12 mouse cellular contexts compared by ENCODE assay signal in genomic region chr10:115248041-115248440, GRCm38 (mm10). TPM values are rescaled to one million over a fixed set of nuclear protein-coding genes. Genes with fewer than 3 reads are reported as not detected.
A peak's percentile ranks its signal among the peaks of the same experiment; 100 is the strongest.
DNase-seq lines count a peak whose midpoint lies in the region; ATAC-seq lines count a peak whose summit lies in the region.
"Had no signal": no experiment of that assay in that cellular context is flagged by ENCODE, and none has a peak within 500 bp of the region (broad histone marks: within the 10 kb centered on the region; RNA-seq: fewer than 3 reads in every experiment).

No protein-coding gene starts in this region.

- H3K4me3 ChIP-seq in forebrain, embryonic 10.5 days, result no peak overlapping the region
- H3K4me3 ChIP-seq in forebrain, embryonic 13.5 days, result no peak overlapping the region
- H3K4me3 ChIP-seq: midbrain, embryonic 12.5 days had no signal

- no peak overlapping the region for H3K27ac ChIP-seq in forebrain, embryonic 10.5 days
- no peak overlapping the region for H3K27ac ChIP-seq in forebrain, embryonic 13.5 days
- H3K27ac ChIP-seq: midbrain, embryonic 12.5 days had no signal

- H3K9me3 ChIP-seq in forebrain, embryonic 10.5 days, result no peaks in the 10 kb centered on the region
- no peaks in the 10 kb centered on the region for H3K9me3 ChIP-seq in forebrain, embryonic 13.5 days (replicated peaks)
- H3K9me3 ChIP-seq: midbrain, embryonic 12.5 days had no signal

- no peak overlapping the region for H3K9ac ChIP-seq in forebrain, embryonic 13.5 days
- H3K9ac ChIP-seq: midbrain, embryonic 12.5 days had no signal

- peak; percentile 23 for DNase-seq in cerebellum, adult 11-12 months
- DNase-seq in cerebellum, postnatal 4 days (ENCODE audit: low spot score in 2 of 2), result no peak
- DNase-seq in urinary bladder, postnatal 14 days (ENCODE audit: low spot score), result peak; percentile 8
- no peak for DNase-seq in urinary bladder, adult 2 months (ENCODE audit: low spot score)
- peak; percentile 17 for DNase-seq in kidney, postnatal 14 days
- no peak for DNase-seq in forebrain, embryonic 10.5 days (ENCODE audit: extremely low spot score, low spot score)
- no peak for DNase-seq in right cerebral cortex, postnatal 10 days (ENCODE audit: low spot score in 2 of 2)
- DNase-seq: gastrocnemius, postnatal 14 days; right cerebral cortex, postnatal 4 days; thymus, postnatal 4 days had no signal

- no peaks in the 10 kb centered on the region for H3K36me3 ChIP-seq in forebrain, embryonic 10.5 days (replicated peaks)
- no peaks in the 10 kb centered on the region for H3K36me3 ChIP-seq in forebrain, embryonic 13.5 days (ENCODE audit: poor library complexity, severe bottlenecking)
- H3K36me3 ChIP-seq: midbrain, embryonic 12.5 days had no signal

- no peaks in the 10 kb centered on the region for H3K27me3 ChIP-seq in forebrain, embryonic 10.5 days (ENCODE audit: poor library complexity, severe bottlenecking)
- H3K27me3 ChIP-seq in forebrain, embryonic 13.5 days, result no peaks in the 10 kb centered on the region
- H3K27me3 ChIP-seq: midbrain, embryonic 12.5 days had no signal

- H3K4me1 ChIP-seq in forebrain, embryonic 10.5 days, result peaks cover 35% of the 10 kb centered on the region
- peaks cover 19% of the 10 kb centered on the region for H3K4me1 ChIP-seq in forebrain, embryonic 13.5 days

- no peak for ATAC-seq in forebrain, embryonic 13.5 days

- WGBS in forebrain, embryonic 10.5 days, result 57% methylated on average over 7 of the region's 7 CpGs
- WGBS in forebrain, embryonic 13.5 days, result 41% methylated on average over 7 of the region's 7 CpGs

- H3K4me2 ChIP-seq in forebrain, embryonic 13.5 days, result no peak overlapping the region
- H3K4me2 ChIP-seq: midbrain, embryonic 12.5 days had no signal

RNA-seq across cellular contexts. Expression of gene Tbc1d15, which starts 3.2 kb away (rescaled TPM):
- polyA plus RNA-seq in urinary bladder, adult 2 months (2012; rRNA removed), result 44.6 and 52.0 TPM in 2 replicates
- 44.7 and 52.4 TPM in 2 replicates for polyA plus RNA-seq in forebrain, embryonic 10.5 days (2016; fragmentation: Nextera tagmentation; extraction: Ambion mirVana)
- 39.6 and 41.5 TPM in 2 replicates for polyA plus RNA-seq in forebrain, embryonic 13.5 days (2015; fragmentation: Nextera tagmentation; extraction: Ambion mirVana)

Comparison
In these comparisons a context has a peak if more than half of its experiments do, and no peak if none do; other contexts are left out.
1. DNase-seq: peak in cerebellum, adult 11-12 months (single experiment), urinary bladder, postnatal 14 days (single experiment) and kidney, postnatal 14 days (single experiment); none in cerebellum, postnatal 4 days (0 of 2), urinary bladder, adult 2 months (single experiment), forebrain, embryonic 10.5 days (single experiment) and right cerebral cortex, postnatal 10 days (0 of 2).